In genomic region chr17:25663213-25663835, GRCm38 (mm10) we compare ENCODE assay signal across 12 mouse cellular contexts. TPM values are rescaled to one million over a fixed set of nuclear protein-coding genes. Genes with fewer than 3 reads are reported as not detected.
DNase-seq lines count a peak whose midpoint lies in the region; ATAC-seq and TF ChIP-seq lines count a peak whose summit lies in the region.
"Had no signal": no experiment of that assay in that cellular context is flagged by ENCODE, and none has a peak within 500 bp of the region (broad histone marks: within the 10 kb centered on the region; RNA-seq: fewer than 3 reads in every experiment).

No protein-coding gene starts in this region.

- no peak for DNase-seq in forebrain, embryonic 14.5 days (ENCODE audit: low spot score)
- peak; percentile 46 to 74 for DNase-seq in left cerebral cortex, postnatal 14 days (ENCODE audit: low spot score in 2 of 2)
- no peak for DNase-seq in left cerebral cortex, adult 2 months (ENCODE audit: extremely low spot score in 1 of 2, low spot score in 2 of 2)
- no peak for DNase-seq in adrenal gland, adult 18-20 months (ENCODE audit: low spot score in 2 of 2)
- DNase-seq in urinary bladder, postnatal 4 days (ENCODE audit: low spot score in 2 of 2): no peak
- DNase-seq: heart, adult 2 months; kidney, adult 2 months; lung, postnatal 4 days had no signal

- no peaks in the 10 kb centered on the region for H3K9me3 ChIP-seq in forebrain, embryonic 12.5 days
- no peaks in the 10 kb centered on the region for H3K9me3 ChIP-seq in forebrain, embryonic 14.5 days (replicated peaks; ENCODE audit: control insufficient read depth, low read length)
- no peaks in the 10 kb centered on the region for H3K9me3 ChIP-seq in embryonic facial prominence, embryonic 15.5 days (replicated peaks)
- H3K9me3 ChIP-seq in limb, embryonic 13.5 days: no peaks in the 10 kb centered on the region
- H3K9me3 ChIP-seq: G1E had no signal

- no peak overlapping the region for H3K4me3 ChIP-seq in forebrain, embryonic 12.5 days (replicated peaks)
- H3K4me3 ChIP-seq in forebrain, embryonic 14.5 days (ENCODE audit: low read depth, low read length): no peak overlapping the region
- no peak overlapping the region for H3K4me3 ChIP-seq in left cerebral cortex, adult 2 months
- H3K4me3 ChIP-seq in embryonic facial prominence, embryonic 15.5 days (replicated peaks): no peak overlapping the region
- no peak overlapping the region for H3K4me3 ChIP-seq in limb, embryonic 13.5 days
- H3K4me3 ChIP-seq: heart, adult 2 months had no signal

- H3K4me1 ChIP-seq in forebrain, embryonic 12.5 days: peaks cover 21% of the 10 kb centered on the region
- peaks cover 6% of the 10 kb centered on the region for H3K4me1 ChIP-seq in forebrain, embryonic 14.5 days (ENCODE audit: control insufficient read depth, insufficient read depth, low read length)
- peaks cover 14% of the 10 kb centered on the region for H3K4me1 ChIP-seq in embryonic facial prominence, embryonic 15.5 days
- H3K4me1 ChIP-seq in limb, embryonic 13.5 days: peaks cover 23% of the 10 kb centered on the region

- no peak for TF ChIP-seq CTCF in left cerebral cortex, adult 2 months (IDR thresholded peaks at IDR 0.05)

- WGBS in forebrain, embryonic 12.5 days: 69% methylated on average over 12 of the region's 12 CpGs
- 57% methylated on average over 12 of the region's 12 CpGs for WGBS in forebrain, embryonic 14.5 days
- WGBS in embryonic facial prominence, embryonic 15.5 days: 30% methylated on average over 12 of the region's 12 CpGs
- WGBS in limb, embryonic 13.5 days: 41% methylated on average over 12 of the region's 12 CpGs

- no peak for ATAC-seq in forebrain, embryonic 12.5 days (ENCODE audit: low FRiP score)
- ATAC-seq in forebrain, embryonic 14.5 days: no peak
- peak; percentile 44; the same call in 1 of the 2 replicates for ATAC-seq in embryonic facial prominence, embryonic 15.5 days (ENCODE audit: insufficient number of reproducible peaks, low FRiP score, low TSS enrichment, low read depth)
- ATAC-seq in limb, embryonic 13.5 days (ENCODE audit: low FRiP score, low read depth): peak; percentile 80

- H3K4me2 ChIP-seq in forebrain, embryonic 12.5 days: no peak overlapping the region
- no peak overlapping the region for H3K4me2 ChIP-seq in forebrain, embryonic 14.5 days (ENCODE audit: low read length)
- no peak overlapping the region for H3K4me2 ChIP-seq in embryonic facial prominence, embryonic 15.5 days (replicated peaks)
- no peak overlapping the region for H3K4me2 ChIP-seq in limb, embryonic 13.5 days (replicated peaks)

- intact Hi-C loops in left cerebral cortex, postnatal 14 days (cut with DNase I): no loop called here
- intact Hi-C loops in left cerebral cortex, adult 2 months (cut with DNase I): no loop called here

- no peak overlapping the region for H3K27ac ChIP-seq in forebrain, embryonic 12.5 days
- H3K27ac ChIP-seq in forebrain, embryonic 14.5 days (ENCODE audit: low read depth, low read length): no peak overlapping the region
- no peak overlapping the region for H3K27ac ChIP-seq in left cerebral cortex, adult 2 months
- H3K27ac ChIP-seq in embryonic facial prominence, embryonic 15.5 days (replicated peaks): peak overlapping the region; percentile 12; the same call in 1 of the 2 replicates
- peak overlapping the region; percentile 80 for H3K27ac ChIP-seq in limb, embryonic 13.5 days
- H3K27ac ChIP-seq: heart, adult 2 months had no signal

- peak overlapping the region; percentile 14; the same call in 1 of the 2 replicates for H3K9ac ChIP-seq in forebrain, embryonic 12.5 days
- H3K9ac ChIP-seq in forebrain, embryonic 14.5 days (ENCODE audit: low read length): no peak overlapping the region; the same call in 1 of the 2 replicates
- H3K9ac ChIP-seq in embryonic facial prominence, embryonic 15.5 days: no peak overlapping the region
- H3K9ac ChIP-seq in limb, embryonic 13.5 days: peak overlapping the region; percentile 19; the same call in 1 of the 2 replicates

- no peaks in the 10 kb centered on the region for H3K27me3 ChIP-seq in forebrain, embryonic 12.5 days
- H3K27me3 ChIP-seq in forebrain, embryonic 14.5 days (replicated peaks; ENCODE audit: control insufficient read depth, insufficient read depth, low read length): no peaks in the 10 kb centered on the region
- no peaks in the 10 kb centered on the region for H3K27me3 ChIP-seq in embryonic facial prominence, embryonic 15.5 days
- no peaks in the 10 kb centered on the region for H3K27me3 ChIP-seq in limb, embryonic 13.5 days

- no peaks in the 10 kb centered on the region for H3K36me3 ChIP-seq in forebrain, embryonic 12.5 days (replicated peaks)
- H3K36me3 ChIP-seq in forebrain, embryonic 14.5 days (ENCODE audit: control insufficient read depth, insufficient read depth, low read length): no peaks in the 10 kb centered on the region
- H3K36me3 ChIP-seq in embryonic facial prominence, embryonic 15.5 days: no peaks in the 10 kb centered on the region
- H3K36me3 ChIP-seq in limb, embryonic 13.5 days: peaks cover 20% of the 10 kb centered on the region
- H3K36me3 ChIP-seq: G1E had no signal

RNA-seq across cellular contexts. Expression of gene Gng13, which starts 53.6 kb away (rescaled TPM):
- polyA plus RNA-seq in forebrain, embryonic 12.5 days (2016; fragmentation: Nextera tagmentation; extraction: Ambion mirVana): 1.7 and 1.9 TPM in 2 replicates
- 2.7 and 7.8 TPM in 2 replicates for polyA plus RNA-seq in forebrain, embryonic 14.5 days (2014; fragmentation: Nextera tagmentation; extraction: Ambion mirVana)
- total RNA-seq in left cerebral cortex, postnatal 14 days (2021): 100 to 1,000 TPM; 125 to 154 TPM
- 100 to 1,000 TPM; 146 to 168 TPM for total RNA-seq in left cerebral cortex, adult 2 months (2021)
- 23.7 and 44.9 TPM in 2 replicates for polyA plus RNA-seq in embryonic facial prominence, embryonic 15.5 days (2015; fragmentation: Nextera tagmentation; extraction: Ambion mirVana)
- polyA plus RNA-seq in limb, embryonic 13.5 days (2015; fragmentation: Nextera tagmentation; extraction: Ambion mirVana): 1.7 and 2.6 TPM in 2 replicates
- total RNA-seq in adrenal gland, adult 18-20 months (2021): 1 to 10 TPM in 1 of 2 experiments, not detected in 1; 1.1 TPM
- polyA plus RNA-seq: G1E; kidney, adult 2 months had no signal

Comparison
In these comparisons a context has a peak if more than half of its experiments do, and no peak if none do; other contexts are left out.
1. H3K9ac ChIP-seq: peak in forebrain, embryonic 12.5 days (single experiment) and limb, embryonic 13.5 days (single experiment); none in forebrain, embryonic 14.5 days (single experiment) and embryonic facial prominence, embryonic 15.5 days (single experiment).
2. DNase-seq: peak in left cerebral cortex, postnatal 14 days (2 of 2); none in forebrain, embryonic 14.5 days (single experiment), left cerebral cortex, adult 2 months (0 of 2), adrenal gland, adult 18-20 months (0 of 2) and urinary bladder, postnatal 4 days (0 of 2).
3. ATAC-seq: peak in embryonic facial prominence, embryonic 15.5 days (single experiment) and limb, embryonic 13.5 days (single experiment); none in forebrain, embryonic 12.5 days (single experiment) and forebrain, embryonic 14.5 days (single experiment).
4. H3K27ac ChIP-seq: peak in embryonic facial prominence, embryonic 15.5 days (single experiment) and limb, embryonic 13.5 days (single experiment); none in forebrain, embryonic 12.5 days (single experiment), forebrain, embryonic 14.5 days (single experiment) and left cerebral cortex, adult 2 months (single experiment).